Mouse (Mus musculus) megakaryocyte, embryonic 14.5 days (primary cell): Measurements from ENCODE around the gene Lhfp.

Source experiments
- FLI1 ChIP-seq: IDR thresholded peaks from 2 replicates; pipeline ENCODE4 v1.6.1; 2012; ENCODE audit warnings: low read length, inconsistent platforms, mixed read lengths
- GATA1 ChIP-seq: IDR thresholded peaks from 3 replicates; pipeline ENCODE4 v1.6.1; 2012; ENCODE audit warnings: mixed read lengths, low read length, inconsistent platforms, borderline replicate concordance

DNA sequence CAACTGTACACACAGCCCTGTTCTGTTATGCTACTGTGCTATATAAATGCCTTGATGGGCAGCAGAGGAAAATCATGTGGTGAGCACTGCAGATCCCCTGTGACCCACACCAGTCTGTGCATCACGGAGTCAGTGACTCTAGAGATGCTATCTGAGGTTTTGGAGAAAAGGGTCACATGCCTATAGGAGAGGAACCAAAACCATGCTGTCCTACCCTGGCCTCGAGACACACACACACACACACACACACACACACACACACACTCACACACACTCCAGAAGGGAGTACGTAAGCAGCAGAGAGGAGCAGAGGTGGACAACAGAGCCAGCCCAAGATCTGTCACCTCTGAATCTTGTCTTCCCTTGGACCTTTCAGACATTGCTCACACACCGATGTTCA lies 195.1 kb downstream of the Lhfp start:
- TF ChIP-seq GATA1 = no peak
- no peak for TF ChIP-seq FLI1
